Mouse (Mus musculus) common myeloid progenitor, adult 5-6 weeks (primary cell): ENCODE measurements around the gene Scrn1. TPM values are rescaled to one million over a fixed set of nuclear protein-coding genes. Genes with fewer than 3 reads are reported as not detected.

Source experiments
- ATAC-seq: replicated peaks from 2 replicates; pipeline ENCODE4 v1.8.0; 2016; ENCODE audit warnings: low read depth, mild to moderate bottlenecking, moderate TSS enrichment, inconsistent platforms; ENCODE audit not compliant: poor library complexity, severe bottlenecking
- total RNA-seq: library from RNA; stranded (forward); fragments of 200-1000, 187-1606 nt; gene quantifications from 2 replicates; pipeline ENCODE4 v1.2.3, GENCODE M21; 2017

Gene Scrn1
- total RNA-seq, 1 experiment from 2014 or later = not detected

DNA sequence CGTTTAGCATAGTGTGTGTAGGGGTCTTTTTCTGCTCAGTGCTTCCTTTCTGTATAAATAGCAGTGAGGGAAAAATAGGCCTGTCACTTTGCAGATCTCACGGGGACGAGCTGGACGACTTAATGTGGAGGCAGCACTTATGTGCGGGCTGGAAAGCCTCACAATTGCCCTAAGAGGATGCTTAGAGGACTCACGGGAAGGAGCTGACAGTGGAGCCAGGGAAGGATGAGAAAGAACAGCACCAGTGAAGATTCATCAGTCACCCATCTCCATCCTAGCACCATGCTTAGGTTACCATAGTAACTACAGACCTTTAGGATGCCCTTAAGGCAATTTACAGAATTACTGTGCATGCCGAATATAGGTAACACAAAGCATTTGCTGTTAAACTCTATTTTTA, 3.5 kb upstream of the Scrn1 start:
- ATAC-seq = no peak

DNA sequence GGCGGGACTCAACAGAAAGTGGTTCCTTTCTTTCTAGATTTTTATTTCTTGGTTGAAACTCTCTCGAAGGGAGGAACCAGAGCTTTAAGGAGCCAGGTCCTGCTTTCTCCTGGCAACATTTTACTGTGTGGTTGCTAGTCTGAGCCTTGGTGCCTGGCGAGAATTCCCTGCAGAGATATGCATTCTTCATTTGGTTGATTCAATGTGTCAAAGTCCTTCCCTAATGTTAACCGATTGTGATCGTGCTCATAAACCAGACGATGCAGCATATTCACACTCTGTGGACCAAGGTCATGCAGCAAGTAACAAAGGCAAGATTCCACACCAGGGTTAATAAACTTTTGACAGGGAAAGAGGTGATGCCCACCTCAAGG, 244 bp upstream of the Scrn1 start:
- no peak for ATAC-seq

DNA sequence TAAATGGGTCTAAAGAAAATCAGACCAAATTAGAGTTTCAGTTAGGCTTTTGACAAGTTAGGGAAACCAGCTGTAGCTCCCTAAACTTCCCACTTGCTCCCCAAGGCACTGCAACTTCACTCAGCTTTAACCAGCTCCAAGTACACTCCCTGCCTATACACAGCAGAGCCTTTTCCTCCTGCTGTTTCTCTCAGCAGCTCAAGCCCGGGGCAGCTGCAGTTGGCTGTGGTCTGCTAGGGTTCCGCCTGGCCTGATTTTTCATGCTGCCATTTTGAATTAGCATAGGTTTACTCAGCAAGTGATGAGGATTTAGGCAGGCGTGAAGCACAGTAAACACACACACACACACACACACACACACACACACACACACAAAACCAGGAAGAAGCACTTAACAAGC, 1.3 kb downstream of the Scrn1 start:
- no peak for ATAC-seq

DNA sequence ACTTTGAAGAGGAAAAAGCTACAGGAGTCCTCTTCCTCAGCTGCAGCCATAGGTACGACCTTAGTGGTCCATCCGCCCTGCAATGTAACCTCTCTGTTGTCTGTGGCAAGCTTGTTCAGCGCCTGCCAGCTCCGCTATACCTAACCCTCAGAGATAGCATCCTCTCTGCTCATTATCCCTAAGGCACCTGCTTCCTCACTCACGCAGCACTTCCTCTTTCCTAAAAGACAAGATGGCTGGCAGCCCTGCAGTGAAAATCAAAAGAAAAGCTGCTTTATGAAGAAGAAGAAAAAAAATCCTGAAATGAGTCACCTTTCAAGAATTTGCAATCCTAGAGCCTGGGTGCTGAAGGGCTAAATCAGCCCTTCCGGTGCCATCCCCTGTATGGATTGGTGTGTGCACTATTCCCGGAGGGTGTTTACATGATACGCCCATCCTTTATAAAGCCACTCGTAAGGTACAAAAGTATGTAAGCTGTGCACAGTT, 1.7 kb downstream of the Scrn1 start:
- ATAC-seq = peak; percentile 30; the same call in 1 of the 2 replicates

DNA sequence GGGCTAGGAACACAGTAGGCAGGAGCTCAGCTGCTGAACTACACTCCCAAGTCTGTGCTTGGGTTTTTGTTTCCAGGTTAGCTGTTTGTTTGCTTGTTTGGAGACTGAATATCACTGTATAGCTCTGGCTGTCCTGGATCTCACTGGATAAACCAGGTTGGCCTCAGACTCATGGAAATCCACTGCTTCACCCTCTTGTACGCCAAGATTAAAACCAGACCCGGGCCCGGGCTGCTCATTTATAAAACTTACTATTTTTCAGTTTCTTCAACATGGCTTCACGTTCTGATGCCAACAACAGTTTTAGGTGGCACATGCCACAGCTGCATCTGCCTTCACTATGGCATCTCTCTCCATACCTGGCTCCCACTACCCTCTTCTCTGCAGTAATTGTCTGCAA, 2.7 kb downstream of the Scrn1 start:
- ATAC-seq = no peak

DNA sequence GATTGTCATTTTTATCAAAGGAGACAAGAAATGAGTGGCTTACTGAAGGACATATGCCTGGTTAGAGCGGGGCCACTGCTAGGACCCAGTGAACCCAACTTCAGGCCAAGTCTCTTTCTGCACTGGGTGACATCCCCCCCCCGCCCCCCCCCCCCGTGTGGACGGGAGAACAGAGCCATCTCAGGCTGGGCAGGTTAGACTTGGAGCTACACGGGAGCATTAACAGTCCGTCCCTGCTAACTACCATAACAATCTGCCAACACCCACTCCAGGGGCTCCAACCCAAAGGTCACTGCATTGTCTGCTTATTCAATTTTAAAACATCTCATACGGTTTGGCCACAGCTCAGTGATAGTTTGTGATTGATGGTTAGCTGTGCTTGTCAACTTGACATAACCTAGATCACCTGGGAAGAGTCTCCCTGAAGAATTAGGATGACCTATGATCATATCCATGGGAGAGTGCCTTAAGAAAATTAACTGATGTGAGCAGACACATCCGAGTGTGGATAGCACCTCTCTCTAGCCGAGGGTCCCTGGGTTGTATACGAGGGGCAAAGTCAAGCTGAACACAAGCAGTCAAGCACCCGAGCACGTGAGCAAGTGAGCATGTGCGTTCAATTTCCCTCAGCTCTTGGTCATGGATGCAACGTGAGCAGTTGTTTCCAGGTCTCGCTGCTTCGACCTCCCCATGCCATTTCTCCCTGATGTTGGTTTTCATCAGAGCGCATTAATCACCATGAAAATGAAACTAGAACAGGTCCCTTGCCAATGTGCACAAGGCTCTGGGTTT, 4.1 kb downstream of the Scrn1 start:
- no peak for ATAC-seq

DNA sequence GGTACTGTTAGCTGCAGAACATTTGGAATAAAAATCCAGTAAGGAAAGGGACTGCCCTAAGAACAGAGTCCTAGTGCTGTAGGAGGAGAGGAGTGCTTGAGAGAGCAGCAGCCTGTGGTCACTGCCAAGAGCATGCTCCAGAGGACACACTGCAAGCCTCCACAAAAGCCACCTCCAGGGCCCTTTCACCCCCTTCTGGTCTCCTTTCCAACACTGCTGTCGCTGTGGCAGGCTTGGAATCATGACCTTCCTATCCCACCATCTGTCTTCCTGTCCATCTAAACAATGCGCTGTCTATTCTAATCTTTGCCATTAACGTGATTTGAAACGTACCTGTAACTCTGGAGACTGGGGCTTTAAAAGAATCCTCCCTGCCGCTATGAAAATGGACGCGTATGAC, 7.8 kb downstream of the Scrn1 start:
- ATAC-seq = no peak

DNA sequence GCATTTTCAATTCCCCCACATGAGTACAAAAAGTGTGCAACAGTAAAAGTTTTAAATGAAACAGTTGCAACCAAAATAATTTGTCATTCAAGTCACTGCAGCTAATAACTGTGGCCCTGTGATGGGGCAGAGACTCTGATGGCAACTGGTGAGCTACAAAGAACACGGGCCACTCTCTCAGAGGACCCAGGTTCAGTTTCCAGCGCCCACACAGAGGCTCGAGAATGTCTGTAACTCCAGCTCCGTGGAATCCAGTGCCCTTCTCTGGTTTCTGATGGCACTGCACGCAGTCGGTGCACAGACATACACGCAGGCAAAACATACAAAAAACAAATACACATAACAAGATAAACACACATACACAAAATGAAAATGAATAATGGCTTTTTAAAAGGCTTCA, 8.6 kb downstream of the Scrn1 start:
- ATAC-seq = no peak

DNA sequence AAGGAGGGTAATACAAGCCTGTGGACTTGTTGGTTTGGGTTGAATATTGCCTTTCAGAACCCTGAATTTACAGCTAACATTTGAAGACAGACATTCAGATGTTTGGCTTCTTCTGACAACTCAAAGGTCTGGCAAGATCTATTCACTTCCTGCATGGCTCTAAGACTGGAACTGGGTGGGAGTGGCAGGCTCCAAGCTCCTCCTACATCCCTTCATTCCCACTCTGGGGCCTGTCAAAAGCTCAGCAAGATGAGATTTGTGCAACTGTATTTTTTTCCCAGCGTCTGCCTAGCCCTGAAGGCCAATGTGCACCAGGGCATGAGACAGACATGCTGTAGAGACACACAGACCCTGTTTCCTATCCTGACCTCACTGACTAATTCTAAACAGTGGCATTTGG, 10.5 kb downstream of the Scrn1 start:
- no peak for ATAC-seq

DNA sequence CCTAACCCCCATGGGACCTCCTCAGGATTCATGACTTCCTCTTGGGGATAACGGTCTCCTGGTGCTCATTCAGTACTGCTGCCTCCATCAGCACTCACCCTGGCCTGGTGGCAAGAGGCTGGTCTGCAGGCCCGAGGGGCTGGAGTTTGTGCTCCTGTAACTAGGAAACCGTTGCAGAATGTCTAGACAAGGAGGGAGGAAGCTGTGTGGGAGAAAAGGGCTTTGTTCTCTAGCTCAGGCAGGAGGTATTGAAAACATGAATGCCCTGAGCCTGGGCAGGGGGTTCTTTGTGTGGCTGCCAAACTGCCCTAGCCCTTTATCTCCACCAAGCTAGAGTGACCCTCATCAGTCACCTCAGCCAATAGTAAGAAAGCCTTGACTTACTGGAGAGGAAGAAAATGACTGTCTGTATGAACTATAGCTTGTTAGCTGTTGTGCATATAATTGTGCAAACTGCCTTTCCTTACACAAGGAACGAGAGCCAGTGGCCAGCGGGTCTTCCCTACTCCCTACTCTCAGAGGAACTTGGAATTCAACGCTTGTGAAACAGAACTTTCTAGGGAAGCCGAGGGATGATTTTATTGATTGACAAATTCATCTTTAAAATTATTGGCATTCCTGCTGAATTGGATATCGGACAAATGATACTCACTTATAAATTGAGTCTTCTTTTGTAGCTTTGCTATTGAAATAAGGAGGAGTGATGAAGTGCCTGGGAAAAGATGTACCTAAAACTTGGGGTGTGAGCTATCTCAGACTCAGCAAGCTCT, 11.8 kb downstream of the Scrn1 start:
- no peak for ATAC-seq

DNA sequence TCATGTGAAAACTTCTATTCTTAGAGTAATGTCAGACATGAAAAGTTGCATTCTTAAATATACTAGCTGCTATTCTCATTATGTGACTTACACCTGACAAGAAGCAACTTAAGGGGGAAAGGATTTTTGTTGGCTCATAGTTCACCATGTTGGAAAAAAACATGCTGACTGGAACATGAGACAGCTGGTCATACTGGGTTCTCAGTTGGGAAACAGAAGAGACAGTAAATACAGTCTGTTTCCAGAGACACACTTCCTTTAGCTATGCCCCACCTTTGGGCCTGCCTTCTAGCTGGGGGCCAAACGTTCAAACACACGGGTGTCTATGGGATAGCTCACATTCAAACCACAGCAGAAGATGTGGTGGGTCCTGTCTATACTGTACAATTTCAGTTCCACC, 12.7 kb downstream of the Scrn1 start:
- ATAC-seq = no peak

DNA sequence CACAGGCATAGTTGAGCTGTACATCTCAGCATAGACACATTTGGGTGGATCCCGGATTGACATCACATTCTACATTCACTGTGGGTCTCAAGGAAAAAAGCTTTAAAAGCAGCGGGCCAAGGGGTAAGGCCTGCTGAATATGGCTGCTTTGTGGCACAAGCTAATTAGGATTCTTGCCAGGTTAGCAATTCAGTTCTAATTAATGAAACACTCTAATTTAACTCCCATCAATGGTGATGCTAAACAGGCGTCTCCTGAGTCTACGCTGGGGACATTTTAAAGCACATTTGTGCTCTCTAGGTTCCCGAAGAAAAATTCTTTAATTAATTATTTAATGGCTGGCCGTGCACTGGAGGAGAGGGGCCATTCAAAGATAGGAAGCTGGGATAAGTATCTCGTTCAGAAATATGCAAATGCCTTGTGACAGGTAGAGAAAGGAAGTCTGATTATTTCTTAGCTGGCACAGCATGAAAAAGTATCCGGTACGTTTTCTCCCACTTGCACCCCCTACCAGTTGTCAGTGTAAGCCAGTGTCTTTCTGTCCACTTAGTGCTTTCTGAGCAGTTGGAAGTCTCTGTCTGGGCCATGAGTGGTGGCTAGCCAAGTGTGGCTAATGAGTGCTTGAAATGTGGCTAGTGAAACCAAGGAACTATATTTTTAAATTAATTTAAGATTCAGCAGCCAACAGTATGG, 13.4 kb downstream of the Scrn1 start:
- ATAC-seq = no peak

DNA sequence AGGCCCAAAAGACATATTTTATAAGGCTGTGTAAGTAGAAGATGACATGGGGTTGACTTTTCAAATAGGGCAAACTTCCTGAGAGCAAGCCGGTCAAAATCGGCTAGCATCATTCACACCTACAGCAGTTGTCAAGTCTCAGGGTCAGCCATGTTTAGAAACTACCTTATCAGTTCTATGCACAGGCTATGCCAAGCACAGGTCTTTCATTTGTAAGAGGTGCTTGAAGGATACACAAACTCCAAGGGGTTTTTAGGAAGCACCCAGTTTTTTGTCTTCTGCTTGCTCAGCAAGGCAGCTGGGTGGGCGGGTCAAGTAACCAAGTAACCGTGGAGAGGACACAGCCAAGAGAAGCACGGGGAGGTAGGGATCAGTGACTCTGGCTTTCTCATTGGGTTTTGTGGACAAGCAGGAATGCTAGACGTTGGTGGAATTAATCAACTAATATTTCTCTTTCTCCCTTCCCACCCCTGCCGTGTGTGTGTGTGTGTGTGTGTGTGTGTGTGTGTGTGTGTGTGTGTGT, 15.4 kb downstream of the Scrn1 start:
- ATAC-seq = no peak

DNA sequence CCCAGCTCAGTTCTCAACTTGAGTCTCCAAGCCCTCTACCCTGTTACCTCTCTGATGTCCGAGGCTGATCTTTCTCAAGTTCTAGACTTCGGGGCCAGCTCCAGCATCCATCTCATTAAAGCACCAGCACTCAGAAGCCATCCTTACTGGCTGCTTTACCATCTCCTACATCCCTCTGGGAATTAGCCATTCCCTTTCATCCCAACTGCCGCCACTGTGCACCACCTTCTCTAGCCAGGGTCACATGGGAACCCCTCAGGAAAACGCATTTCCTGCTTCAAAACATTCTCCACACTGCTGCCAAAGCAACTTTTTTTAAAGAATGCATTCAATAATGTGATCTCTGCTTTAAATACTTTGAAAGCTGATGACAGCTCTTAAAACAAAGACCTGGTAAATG, 17.0 kb downstream of the Scrn1 start:
- no peak for ATAC-seq

DNA sequence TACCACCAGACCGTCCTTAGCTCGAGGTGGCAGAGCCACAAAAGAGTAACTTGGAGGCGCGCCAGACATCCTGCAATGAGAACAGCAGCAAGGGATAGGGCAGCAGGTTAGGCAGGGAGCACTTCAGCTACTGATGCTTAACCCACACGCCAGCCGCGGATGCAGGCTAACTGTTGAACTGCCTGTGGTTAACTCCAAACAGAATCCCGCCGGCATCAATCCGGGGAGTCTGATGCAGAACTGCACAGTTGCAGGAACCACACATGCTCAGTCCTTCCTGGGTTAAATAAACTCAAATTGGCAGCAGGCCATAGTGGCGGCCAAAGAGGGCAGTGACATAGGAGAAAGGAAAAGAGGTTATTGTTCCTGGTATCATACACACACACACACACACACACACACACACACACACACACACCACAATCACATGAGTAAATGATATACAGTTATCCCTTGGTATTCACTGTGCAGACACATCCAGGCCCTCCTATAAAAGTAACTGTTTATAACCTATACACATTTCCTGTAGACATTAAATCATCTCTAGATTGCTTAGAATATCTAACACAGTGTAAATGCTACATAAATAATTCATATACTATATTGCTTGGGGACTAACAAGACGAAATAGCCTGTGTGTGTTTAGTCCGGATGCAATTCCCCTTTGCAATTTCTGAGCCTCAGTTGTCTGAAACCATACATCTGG, 17.8 kb downstream of the Scrn1 start:
- 0 out of 2 replicates have a peak, but pooled peaks have one; percentile 45 for ATAC-seq

DNA sequence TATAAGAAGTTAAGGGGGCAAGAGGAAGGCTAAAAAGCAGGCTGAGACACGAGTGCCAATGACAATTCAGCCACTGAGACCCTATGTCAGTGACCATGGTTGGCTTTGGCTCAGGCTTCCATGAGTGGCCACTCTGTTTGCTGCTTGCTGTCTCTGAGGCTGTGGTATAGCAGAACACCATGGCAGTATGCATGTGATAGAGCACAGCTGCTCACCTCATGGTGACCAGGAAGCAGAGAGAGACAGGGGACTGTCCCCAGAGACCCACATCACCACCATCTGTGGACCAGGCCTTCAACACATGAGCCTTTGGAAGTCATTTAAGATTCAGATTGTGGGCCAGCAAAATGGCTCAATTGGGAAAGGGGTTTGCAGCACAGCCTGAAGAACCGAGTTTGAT, 22.6 kb downstream of the Scrn1 start:
- ATAC-seq = no peak

DNA sequence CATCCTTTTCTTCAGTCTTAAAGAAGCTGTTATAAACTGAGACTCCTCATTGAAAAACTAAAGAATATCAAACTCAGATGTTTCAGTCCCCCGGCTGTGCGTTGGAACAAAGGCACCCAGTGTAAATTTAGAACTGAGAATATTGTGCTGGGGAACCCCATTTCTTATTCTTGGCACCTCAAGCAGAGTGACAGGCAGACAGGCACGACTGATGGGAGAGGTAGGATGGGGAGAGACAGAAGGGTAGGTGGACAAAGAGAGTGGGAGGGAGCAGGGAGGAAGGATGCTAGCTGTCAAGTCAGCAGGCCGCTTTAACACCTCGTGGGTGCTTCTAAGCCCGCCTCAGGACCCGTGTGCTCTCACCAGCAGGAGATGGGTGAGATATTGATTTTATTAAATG, 23.5 kb downstream of the Scrn1 start:
- no peak for ATAC-seq

DNA sequence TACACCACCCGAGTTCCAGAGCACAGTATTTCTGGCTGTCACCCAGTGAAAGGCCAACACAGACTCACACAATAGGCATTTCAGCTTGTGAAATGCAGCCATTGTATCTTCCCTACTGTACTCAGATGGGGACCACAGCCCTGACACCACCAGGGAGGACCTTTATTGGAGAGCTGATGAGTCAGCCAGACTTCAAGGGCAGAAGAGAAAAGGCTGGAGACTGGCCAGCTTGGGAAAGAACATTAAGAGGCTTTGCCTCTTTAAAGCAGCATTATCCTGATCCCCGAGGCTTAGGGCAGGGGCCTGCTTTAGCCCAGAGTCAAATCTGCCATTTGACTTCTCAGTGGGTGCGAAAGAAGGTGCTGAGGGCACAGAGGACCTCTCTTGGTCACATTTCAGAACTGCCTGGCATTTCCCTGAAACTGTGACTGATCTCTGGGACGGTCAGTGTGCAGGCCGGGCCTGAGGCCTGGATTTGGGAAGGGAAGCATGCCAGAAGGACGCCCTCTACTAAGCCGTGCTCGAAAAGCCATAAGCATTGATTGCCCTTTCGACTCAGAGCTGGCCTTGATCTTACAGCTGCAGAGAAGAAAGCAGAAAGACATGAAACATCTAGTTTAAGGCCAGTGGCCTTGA, 25.9 kb downstream of the Scrn1 start:
- ATAC-seq = no peak

DNA sequence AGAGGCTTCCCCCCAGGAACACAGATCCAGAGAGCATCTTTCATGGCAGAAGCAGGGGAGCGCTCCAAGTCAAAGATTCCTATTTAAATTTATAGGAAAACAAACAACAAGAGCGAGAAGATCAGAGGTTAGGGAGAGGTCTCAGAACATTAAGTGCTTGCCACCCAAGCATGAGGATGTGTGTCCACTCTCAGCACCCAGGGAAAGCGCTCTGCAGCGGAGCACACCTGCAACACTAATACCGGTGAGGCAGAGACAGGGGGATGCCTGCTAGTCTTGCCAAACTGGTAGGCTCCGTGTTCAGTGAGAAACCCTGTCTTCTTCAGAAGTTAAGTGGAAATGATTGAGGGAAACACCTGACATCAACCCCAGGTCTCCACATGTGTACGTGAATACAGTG, 26.9 kb downstream of the Scrn1 start:
- ATAC-seq = no peak

DNA sequence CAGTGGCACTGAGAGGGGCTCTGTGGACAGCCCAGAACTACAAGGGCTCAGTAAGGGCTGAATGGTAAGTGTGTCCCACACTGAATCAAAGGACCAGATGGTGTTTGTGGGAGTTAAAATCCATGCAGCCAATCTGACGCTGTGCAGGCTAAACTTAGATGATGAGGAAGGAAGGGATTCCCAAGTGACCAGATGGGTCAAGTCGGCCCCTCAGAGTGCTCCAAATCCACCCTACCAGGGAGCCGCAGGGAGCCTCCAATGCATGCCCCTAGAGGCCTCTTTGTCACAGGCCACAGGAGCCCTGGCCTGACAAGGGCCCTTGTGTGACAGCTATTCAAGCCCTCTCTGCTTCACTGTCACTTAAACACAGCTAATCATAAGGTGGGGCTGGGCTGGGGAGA, 27.5 kb downstream of the Scrn1 start:
- ATAC-seq = no peak
